In genomic region chr1:183521569-183521968, GRCm38 (mm10) we compare ENCODE assay signal across 15 mouse cellular contexts.
DNase-seq lines count a peak whose midpoint lies in the region; ATAC-seq and TF ChIP-seq lines count a peak whose summit lies in the region.
"Had no signal": no experiment of that assay in that cellular context is flagged by ENCODE, and none has a peak within 500 bp of the region (broad histone marks: within the 10 kb centered on the region; RNA-seq: fewer than 3 reads in every experiment).

No protein-coding gene starts in this region.

- 0 out of 2 replicates have a peak overlapping the region, but pooled peaks have one; percentile 14 for H3K27ac ChIP-seq in forebrain, embryonic 12.5 days
- no peak overlapping the region for H3K27ac ChIP-seq in forebrain, embryonic 10.5 days
- H3K27ac ChIP-seq in hindbrain, embryonic 15.5 days (replicated peaks) = 0 out of 2 replicates have a peak overlapping the region, but pooled peaks have one; percentile 41
- no peak overlapping the region for H3K27ac ChIP-seq in neural tube, embryonic 12.5 days
- H3K27ac ChIP-seq: liver, embryonic 14.5 days; stomach, embryonic 15.5 days had no signal

- H3K9me3 ChIP-seq in forebrain, embryonic 12.5 days = no peaks in the 10 kb centered on the region
- H3K9me3 ChIP-seq in forebrain, embryonic 10.5 days = 0 out of 2 replicates have a peak, but pooled peaks cover 5% of the 10 kb centered on the region
- no peaks in the 10 kb centered on the region for H3K9me3 ChIP-seq in hindbrain, embryonic 15.5 days
- H3K9me3 ChIP-seq in neural tube, embryonic 12.5 days = peaks cover 10% of the 10 kb centered on the region; the same call in 1 of the 2 replicates
- H3K9me3 ChIP-seq: stomach, embryonic 15.5 days had no signal

- H3K36me3 ChIP-seq in forebrain, embryonic 12.5 days (replicated peaks) = no peaks in the 10 kb centered on the region
- H3K36me3 ChIP-seq in forebrain, embryonic 10.5 days (replicated peaks) = no peaks in the 10 kb centered on the region
- no peaks in the 10 kb centered on the region for H3K36me3 ChIP-seq in hindbrain, embryonic 15.5 days
- H3K36me3 ChIP-seq in neural tube, embryonic 12.5 days = no peaks in the 10 kb centered on the region
- H3K36me3 ChIP-seq: stomach, embryonic 15.5 days had no signal

- H3K27me3 ChIP-seq in forebrain, embryonic 12.5 days = no peaks in the 10 kb centered on the region
- no peaks in the 10 kb centered on the region for H3K27me3 ChIP-seq in forebrain, embryonic 10.5 days (ENCODE audit: poor library complexity, severe bottlenecking)
- no peaks in the 10 kb centered on the region for H3K27me3 ChIP-seq in hindbrain, embryonic 15.5 days
- H3K27me3 ChIP-seq in neural tube, embryonic 12.5 days (replicated peaks) = no peaks in the 10 kb centered on the region
- H3K27me3 ChIP-seq: stomach, embryonic 15.5 days had no signal

- TF ChIP-seq POLR2A in brain, embryonic 14.5 days (IDR thresholded peaks at IDR 0.05; ENCODE audit: borderline replicate concordance, extremely low read depth, insufficient read depth, insufficient read length, poor library complexity, severe bottlenecking) = no peak

- no peak overlapping the region for H3K4me3 ChIP-seq in forebrain, embryonic 12.5 days (replicated peaks)
- H3K4me3 ChIP-seq in forebrain, embryonic 10.5 days = no peak overlapping the region
- H3K4me3 ChIP-seq in hindbrain, embryonic 15.5 days = no peak overlapping the region
- H3K4me3 ChIP-seq in neural tube, embryonic 12.5 days = no peak overlapping the region
- H3K4me3 ChIP-seq: stomach, embryonic 15.5 days had no signal

- H3K4me1 ChIP-seq in forebrain, embryonic 12.5 days = peaks cover 18% of the 10 kb centered on the region
- H3K4me1 ChIP-seq in forebrain, embryonic 10.5 days = no peaks in the 10 kb centered on the region
- peaks cover 6% of the 10 kb centered on the region for H3K4me1 ChIP-seq in hindbrain, embryonic 15.5 days (replicated peaks)
- peaks cover 28% of the 10 kb centered on the region for H3K4me1 ChIP-seq in neural tube, embryonic 12.5 days
- H3K4me1 ChIP-seq: stomach, embryonic 15.5 days had no signal

- DNase-seq in forebrain, embryonic 10.5 days (ENCODE audit: extremely low spot score, low spot score) = no peak
- DNase-seq in brain, embryonic 14.5 days (ENCODE audit: low read depth) = peak; percentile 85
- DNase-seq in layer of hippocampus, adult 11-12 months (ENCODE audit: low spot score) = no peak
- no peak for DNase-seq in cerebellum, postnatal 25 days
- no peak for DNase-seq in lung, postnatal 4 days
- DNase-seq: cerebellum, postnatal 14 days; layer of hippocampus, adult 9-11 months; left cerebral cortex, postnatal 4 days; lung, postnatal 10 days; thymus, postnatal 25 days had no signal

- no peak overlapping the region for H3K9ac ChIP-seq in forebrain, embryonic 12.5 days
- H3K9ac ChIP-seq in hindbrain, embryonic 15.5 days = no peak overlapping the region
- H3K9ac ChIP-seq in neural tube, embryonic 12.5 days = no peak overlapping the region
- H3K9ac ChIP-seq: liver, embryonic 14.5 days; stomach, embryonic 15.5 days had no signal

- H3K4me2 ChIP-seq in forebrain, embryonic 12.5 days = no peak overlapping the region
- H3K4me2 ChIP-seq in hindbrain, embryonic 15.5 days = no peak overlapping the region
- no peak overlapping the region for H3K4me2 ChIP-seq in neural tube, embryonic 12.5 days (replicated peaks)
- H3K4me2 ChIP-seq: stomach, embryonic 15.5 days had no signal

- ATAC-seq in forebrain, embryonic 12.5 days (ENCODE audit: low FRiP score) = peak; percentile 49; the same call in 1 of the 2 replicates
- ATAC-seq in hindbrain, embryonic 15.5 days (ENCODE audit: low FRiP score, low read depth) = peak; percentile 73
- peak; percentile 83 for ATAC-seq in neural tube, embryonic 12.5 days (ENCODE audit: low FRiP score, low read depth)

- TF ChIP-seq CTCF in brain, embryonic 14.5 days (IDR thresholded peaks at IDR 0.05; ENCODE audit: borderline replicate concordance, extremely low read depth, insufficient read depth, insufficient read length) = no peak

- 64% methylated on average over 7 of the region's 7 CpGs for WGBS in forebrain, embryonic 12.5 days
- 86% methylated on average over 7 of the region's 7 CpGs for WGBS in forebrain, embryonic 10.5 days
- WGBS in hindbrain, embryonic 15.5 days = 19% methylated on average over 7 of the region's 7 CpGs
- 35% methylated on average over 7 of the region's 7 CpGs for WGBS in neural tube, embryonic 12.5 days

Comparison
In these comparisons a context has a peak if more than half of its experiments do, and no peak if none do; other contexts are left out.
1. H3K27ac ChIP-seq: peak in forebrain, embryonic 12.5 days (single experiment) and hindbrain, embryonic 15.5 days (single experiment); none in forebrain, embryonic 10.5 days (single experiment) and neural tube, embryonic 12.5 days (single experiment).
2. Peak in every context shown above with its lines, with median percentiles within 50 percentile points of each other: ATAC-seq.